Mouse (Mus musculus) frontal cortex, postnatal 14 days (tissue): ENCODE data around the gene Lgals1.

Experiments used
- DNase-seq, 2 experiments: peaks; one replicate each; pipeline ENCODE4 v3.0.0; 2022; ENCODE audit warnings: low spot score in 2 of 2

Lgals1 gene

GRCm38 (mm10) chr15:78937311-78937710, 10.8 kb downstream of the Lgals1 start:
- no peak for DNase-seq

DNA sequence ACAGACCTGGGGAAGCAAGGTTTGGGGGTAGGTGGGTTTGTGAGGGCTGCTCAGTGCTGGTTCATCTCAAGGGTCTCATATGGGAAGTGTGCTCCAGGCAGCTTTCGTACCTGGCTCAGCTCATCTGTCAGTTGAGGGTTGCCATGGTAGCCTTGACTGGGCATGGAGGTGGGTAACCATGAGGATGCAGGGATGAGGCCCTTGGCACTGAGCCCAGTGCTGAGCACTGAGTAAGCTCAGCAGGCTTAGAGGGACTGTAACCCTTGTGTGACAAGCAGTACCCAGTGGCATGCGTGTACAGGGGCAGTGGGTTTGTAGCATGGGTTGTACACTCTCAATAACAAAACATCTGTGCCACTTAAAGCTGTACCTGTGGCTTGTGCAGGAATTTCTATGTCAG, 11.4 kb downstream of the Lgals1 start:
- DNase-seq: no peak

DNA sequence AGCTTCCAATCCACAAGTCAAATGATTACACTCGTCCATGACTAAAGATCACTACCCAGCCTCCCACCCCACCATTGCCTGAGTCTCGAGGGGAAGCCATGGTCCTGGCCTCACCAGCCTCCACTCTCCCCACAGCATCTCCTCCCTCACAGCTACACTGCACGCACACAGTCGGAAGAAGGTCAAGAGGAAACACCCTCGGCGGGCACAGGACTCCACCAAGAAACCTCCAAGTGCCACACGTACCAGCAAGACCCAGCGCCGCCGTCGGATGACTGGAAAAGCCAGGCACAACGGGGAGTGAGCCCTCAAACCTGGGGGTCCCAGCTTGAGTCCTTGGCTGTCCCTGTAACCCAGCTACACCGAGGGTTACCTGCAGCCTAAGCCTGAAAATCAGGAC, 13.8 kb downstream of the Lgals1 start:
- no peak for DNase-seq

DNA sequence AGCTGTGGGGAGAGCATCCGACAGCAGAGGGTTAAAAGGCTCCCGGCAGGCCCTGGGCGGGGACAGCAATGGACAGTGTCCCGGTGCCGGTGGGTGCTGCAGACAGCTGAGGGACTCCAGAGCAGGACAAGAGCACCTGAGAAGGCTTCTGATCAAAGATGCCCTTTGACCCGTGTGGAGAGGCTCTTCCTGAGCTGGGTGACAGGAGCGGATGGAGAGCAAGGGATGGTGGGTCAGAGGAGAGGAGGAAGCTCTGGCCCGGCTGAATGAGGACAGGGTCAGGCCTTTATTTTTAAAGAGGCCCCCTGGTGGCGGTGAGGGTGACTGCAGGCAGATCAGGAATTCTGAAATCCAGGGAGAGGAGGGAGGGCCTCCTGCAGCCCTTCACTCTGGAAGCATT, 16.1 kb downstream of the Lgals1 start:
- peak; percentile 67 to 75 for DNase-seq

- no peak for DNase-seq
Observed at GRCm38 (mm10) chr15:78946232-78946631, 19.7 kb downstream of the Lgals1 start.

DNA sequence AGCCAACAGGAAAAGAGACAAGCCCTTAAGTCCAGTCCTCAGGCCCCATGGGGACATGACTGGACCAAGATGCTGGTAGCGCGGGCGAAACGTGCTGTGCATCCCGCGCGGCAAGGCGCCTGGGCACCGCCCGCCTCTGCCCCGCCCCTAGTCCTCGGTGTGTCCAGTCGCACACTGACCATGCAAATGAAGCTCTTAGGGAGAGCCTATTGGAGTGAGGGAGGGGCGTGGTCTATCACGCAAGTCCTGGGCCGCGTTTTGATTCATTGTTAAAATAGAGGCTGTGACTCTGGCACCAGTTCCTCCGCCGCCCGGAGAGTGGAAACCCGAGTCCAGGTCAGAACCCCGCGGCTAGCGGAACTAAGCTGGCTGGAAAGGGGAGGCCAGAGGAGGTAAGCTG, 21.1 kb downstream of the Lgals1 start, which contains the start of gene Triobp:
Gene Triobp, plus strand, starts transcription at position 68 of the 400 bp plus-strand sequence.
- DNase-seq: peak; percentile 77 to 79

- DNase-seq: no peak
Observed at GRCm38 (mm10) chr15:78948152-78948725, 21.7 kb downstream of the Lgals1 start.

- no peak for DNase-seq
Observed at GRCm38 (mm10) chr15:78948883-78949282, 22.4 kb downstream of the Lgals1 start.

DNA sequence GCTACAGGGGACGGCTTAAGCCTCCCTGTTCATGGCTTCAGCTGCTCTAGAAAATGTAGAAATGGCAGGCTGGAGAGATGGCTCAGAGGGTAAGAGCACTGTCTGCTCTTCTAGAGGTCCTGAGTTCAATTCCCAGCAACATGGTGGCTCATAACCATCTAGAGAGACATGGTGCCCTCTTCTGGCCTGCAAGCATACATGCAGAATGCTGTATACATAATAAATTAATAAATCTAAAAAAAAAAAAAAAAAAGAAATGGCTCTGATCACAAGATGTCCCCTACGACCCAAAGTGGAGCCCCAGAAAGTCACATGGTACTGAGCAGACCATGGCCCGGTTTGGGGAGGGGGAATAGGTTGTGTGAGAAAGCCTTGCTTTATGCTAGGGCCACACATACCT, 29.1 kb downstream of the Lgals1 start:
- DNase-seq: no peak

GRCm38 (mm10) chr15:78956351-78956750, 29.8 kb downstream of the Lgals1 start:
- no peak for DNase-seq

DNA sequence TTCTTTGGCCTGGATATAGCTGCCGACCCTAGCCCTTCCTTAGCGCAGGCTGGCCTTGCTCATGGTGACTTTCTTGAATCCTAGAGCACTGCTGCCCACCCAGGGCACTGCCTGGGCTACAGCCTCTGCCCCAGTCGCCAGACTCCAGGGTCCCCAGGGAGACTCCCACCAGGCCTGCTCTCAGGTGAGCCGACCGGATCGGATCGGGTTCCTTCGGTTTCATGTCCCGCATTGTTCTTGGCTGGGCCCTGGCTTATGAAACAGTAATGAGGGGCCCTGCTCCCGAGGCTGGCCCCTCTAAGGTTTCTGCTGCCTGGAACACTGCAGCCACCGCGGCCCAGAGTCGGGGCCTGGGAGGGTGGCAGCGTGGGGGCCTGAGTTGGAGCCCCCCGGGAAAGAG, 30.5 kb downstream of the Lgals1 start:
- DNase-seq: no peak

DNA sequence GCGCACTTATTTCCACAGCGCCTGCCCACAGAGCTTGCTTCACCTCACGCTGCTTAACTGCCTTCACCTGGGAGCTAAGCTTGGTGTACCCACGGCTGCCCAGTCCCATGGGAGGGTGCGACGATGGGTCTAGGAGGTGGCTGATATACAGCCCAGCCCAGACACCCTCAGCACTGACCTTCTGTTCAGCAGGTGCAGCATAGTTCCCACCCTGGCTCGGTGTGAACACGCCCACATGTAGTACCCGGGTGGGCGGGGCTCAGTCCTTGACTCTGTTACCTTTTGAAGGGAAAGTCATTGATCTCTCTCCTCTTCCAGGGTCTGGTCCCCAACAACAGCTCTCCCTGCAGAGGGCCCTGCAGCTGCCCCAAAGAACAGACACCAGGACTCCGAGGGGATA, 33.0 kb downstream of the Lgals1 start:
- DNase-seq: no peak

- no peak for DNase-seq
Observed at GRCm38 (mm10) chr15:78960088-78960487, 33.6 kb downstream of the Lgals1 start.

DNA sequence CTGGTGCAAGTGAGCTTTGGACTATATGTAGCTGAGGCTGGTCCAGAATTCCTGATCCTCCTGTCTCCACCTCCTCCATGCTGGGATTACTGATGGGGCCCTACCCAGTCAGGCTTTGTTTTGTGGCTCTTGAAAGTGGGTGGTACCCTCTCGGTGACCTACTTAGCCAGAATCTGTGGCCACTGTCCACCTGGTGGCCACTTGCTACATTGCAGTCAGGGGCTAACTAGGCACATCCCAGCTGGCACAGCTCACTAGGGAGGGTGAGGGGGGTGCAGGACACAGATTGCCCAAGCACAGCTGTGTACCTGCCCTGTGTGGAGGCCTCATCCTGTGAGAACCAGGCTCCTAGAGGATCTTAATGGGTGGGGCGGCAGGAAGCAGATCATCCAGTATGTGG, 36.4 kb downstream of the Lgals1 start:
- DNase-seq: no peak

- DNase-seq: no peak
Observed at GRCm38 (mm10) chr15:78971626-78972025, 45.1 kb downstream of the Lgals1 start.

DNA sequence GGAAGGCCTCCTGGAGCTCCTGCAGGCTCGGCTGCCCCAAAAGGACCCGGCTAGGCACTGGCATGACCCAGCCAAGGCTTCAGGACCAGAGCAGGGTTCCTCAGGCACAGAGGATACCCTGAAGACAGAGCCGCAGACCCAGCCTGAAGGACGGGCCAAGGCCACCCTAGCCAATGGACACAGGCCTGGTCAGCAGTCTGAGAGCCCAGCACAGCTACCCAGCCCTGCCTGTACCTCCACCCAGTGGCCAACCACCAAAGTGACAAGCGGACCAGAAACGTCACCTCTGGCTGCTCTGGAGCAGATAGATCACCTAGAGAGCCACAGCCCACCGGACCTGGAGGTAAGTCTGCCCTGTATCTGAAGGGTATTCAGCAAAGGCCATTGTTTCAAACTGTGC, 47.4 kb downstream of the Lgals1 start:
- no peak for DNase-seq

- DNase-seq: no peak
Observed at GRCm38 (mm10) chr15:78977676-78978159, 51.2 kb downstream of the Lgals1 start.

- no peak for DNase-seq
Observed at GRCm38 (mm10) chr15:78978875-78979274, 52.4 kb downstream of the Lgals1 start.
